Mouse (Mus musculus) cerebellum, adult 2 months (tissue): ENCODE measurements around the gene Zpbp.

ENCODE experiments used
- CTCF ChIP-seq: fragments of 200-500 bp; IDR thresholded peaks from 2 replicates; pipeline ENCODE4 v1.5.1; 2011; ENCODE audit warnings: low read depth, mild to moderate bottlenecking, control low read depth, low read length, moderate library complexity, borderline replicate concordance; ENCODE audit not compliant: insufficient read depth
- POLR2A ChIP-seq: fragments of 200-500 bp; IDR thresholded peaks from 2 replicates; pipeline ENCODE4 v1.6.1; 2011; ENCODE audit warnings: low read length, control low read depth, borderline replicate concordance; ENCODE audit not compliant: insufficient read depth

DNA sequence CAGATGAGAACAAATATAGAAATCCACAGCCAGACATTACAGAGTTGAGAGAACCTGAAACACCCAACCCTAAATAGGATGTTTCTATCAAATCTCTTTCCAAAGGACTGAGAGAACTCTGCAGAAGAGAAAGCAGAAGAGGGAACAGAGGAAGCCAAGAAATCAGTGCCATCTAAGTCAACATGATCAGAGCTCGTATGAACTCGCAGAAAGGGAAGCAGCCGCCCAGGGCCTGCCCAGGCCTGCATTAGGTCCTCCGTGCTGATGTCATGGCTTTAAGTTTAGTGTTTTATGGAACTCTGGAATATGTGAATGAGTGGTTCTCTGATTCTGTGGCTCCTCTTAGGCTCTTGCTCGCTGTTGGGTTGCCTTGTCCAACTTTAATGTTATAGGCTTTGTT is 48.0 kb downstream of the Zpbp start:
- TF ChIP-seq CTCF = no peak
- TF ChIP-seq POLR2A = no peak
